Mouse (Mus musculus) embryo, embryonic 11 days (tissue): Measurements from ENCODE around the gene Tbl2.

Experiments
- DNase-seq: peaks from one replicate; pipeline ENCODE4 v3.0.0-alpha.2; 2015

Tbl2 gene

DNA sequence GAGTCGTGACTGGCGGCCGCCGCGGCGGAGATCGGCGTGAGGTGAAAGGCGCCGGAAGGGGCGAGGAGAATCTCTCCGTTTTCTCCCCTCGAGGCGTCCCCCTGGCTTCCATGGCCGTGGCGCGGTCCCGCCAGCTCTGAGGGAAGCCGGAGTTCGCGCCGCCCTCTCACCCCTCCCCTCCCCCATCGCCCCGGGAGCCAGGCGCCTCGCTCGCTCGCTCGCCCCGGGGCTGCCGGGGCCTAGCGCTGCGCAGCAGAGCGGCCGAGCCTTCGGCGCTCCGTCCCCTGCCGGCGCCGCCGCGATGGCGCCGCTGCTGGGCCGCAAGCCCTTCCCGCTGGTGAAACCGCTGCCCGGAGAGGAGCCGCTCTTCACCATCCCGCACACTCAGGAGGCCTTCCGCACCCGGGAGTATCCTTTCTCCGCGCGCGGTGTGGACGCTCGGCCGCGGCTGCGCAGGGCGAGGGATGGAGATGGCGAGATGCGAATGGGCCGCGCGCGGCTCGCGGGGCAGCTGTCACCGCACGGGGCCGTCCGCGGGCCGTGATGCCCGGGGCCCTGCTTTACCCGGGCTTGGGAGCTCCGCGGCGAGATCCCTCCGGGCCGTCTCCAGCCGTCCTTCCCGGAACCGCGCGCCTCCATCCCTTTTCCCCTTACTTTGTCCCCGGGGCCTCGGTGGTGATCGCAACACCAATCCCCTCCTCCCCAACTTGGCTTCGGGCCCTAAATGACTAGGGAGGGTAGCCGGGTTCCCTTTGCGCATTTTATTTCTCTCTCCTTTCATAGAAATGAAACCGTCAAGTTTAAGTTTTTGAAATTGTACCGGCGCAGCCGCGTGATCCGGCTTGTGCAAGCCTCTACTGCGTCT, 38.1 kb downstream of the Tbl2 start:
- peak; percentile 85 for DNase-seq

- DNase-seq = peak; percentile 28
Measured at GRCm38 (mm10) chr5:135188214-135188554, 38.7 kb downstream of the Tbl2 start.

DNA sequence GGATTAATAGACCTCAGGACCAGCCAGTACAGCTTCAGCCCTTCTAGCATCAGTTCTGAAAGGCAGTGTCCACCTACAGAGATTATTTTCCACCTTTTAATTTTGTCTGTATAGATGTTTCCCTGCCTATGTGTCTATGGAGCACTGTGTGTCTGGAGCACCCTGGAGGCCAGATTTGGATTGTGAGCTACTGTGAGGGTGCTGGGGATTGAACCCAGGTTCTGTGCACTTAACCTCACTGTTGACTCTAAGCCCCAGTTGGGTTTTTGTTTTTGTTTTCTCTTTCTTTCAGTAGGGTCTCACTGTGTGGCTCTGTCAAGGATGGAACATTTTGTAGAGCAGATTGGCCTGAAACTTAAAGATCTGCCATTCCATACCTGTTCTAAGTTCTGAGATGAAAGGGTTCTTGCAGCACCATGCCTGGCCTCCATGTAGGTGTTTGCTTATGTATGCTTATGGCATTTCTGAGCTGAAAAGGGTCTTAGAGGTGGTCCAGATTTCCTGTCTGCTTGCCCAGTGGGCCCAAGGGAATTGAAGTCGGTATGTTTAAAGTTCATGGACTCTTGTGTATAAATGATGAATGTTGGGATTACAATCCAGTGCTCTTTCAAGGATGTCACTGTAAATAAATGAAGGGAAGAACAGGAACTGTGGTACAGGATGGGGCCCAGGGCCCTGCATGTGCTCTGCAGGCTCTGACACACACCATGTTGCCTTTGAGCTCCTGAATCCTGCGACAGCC, 40.0 kb downstream of the Tbl2 start:
- no peak for DNase-seq

DNA sequence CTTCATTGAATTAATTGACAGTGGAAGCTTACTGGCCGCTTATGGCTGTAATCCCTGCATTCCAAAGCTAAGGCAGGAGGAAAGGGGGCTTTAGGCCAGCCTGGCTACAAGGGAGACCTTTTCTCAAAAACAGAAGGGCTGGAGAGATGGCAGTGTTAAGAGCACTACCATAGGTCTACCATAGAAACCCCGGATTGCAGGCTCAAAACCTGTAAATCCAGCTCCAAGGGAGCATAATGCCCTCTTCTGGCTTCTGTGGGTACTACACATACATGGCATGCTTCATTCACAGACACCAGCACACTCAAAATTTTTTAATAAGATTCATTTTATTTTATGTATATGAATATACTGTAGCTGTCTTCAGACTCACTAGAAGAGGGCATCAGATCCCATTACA, 42.2 kb downstream of the Tbl2 start:
- DNase-seq = peak; percentile 78

DNA sequence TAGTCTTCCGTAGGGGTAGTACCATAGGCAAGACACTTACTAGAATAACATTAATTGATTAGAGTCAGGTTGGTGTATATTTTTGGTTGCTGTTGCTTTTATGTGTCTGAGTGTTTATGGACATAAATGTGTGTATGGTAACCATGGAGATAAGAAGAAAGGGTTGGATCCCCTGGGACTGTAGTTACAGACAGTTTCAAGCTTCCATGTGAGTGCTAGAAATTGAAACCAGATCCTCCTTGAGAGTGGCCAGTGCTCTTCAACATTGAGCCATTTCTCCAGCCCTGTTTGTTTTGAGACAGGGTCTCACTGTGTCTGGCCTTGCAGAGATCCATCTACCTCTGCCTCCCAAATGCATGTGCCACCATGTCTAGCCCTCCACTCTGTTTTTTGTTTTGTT, 43.0 kb downstream of the Tbl2 start:
- DNase-seq = no peak

GRCm38 (mm10) chr5:135196367-135196766, 46.9 kb downstream of the Tbl2 start:
- DNase-seq = no peak

DNA sequence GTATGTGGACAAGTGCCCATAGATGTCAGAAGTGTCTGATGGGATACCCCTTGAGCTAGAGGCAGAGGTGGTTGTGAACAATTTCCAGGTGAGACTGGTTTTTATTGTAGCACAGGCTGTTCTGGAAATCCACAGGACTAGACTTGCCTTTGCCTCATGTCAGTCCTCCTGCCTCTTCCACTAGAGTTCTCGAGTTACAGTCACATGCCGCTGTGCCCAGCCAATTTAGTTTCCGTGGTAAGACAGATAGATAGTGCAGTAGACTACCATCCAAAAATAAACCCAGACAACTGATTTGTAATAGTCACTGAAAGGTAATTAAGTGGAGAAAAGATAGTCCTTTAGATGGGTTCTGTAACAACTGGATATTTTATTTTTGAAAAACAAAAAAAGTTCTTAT, 53.3 kb downstream of the Tbl2 start:
- no peak for DNase-seq

- DNase-seq = no peak
Measured at GRCm38 (mm10) chr5:135208197-135208596, 58.7 kb downstream of the Tbl2 start.
